Mouse (Mus musculus): Measurements from ENCODE around the gene Vav1. TPM values are rescaled to one million over a fixed set of nuclear protein-coding genes. Genes with fewer than 3 reads are reported as not detected.

Vav1 gene
- polyA plus RNA-seq, 1 experiment: not detected

- Histone ChIP-seq H3ac (ENCODE audit: control insufficient read depth, insufficient read length) (no peak overlapping the region), H3K27me3 (ENCODE audit: control insufficient read depth, insufficient read depth, insufficient read length) (no peaks in the 10 kb centered on the region), H3K4me2 (ENCODE audit: low read depth) (no peak overlapping the region), H3K79me2 (ENCODE audit: control insufficient read depth, insufficient read depth) (no peaks in the 10 kb centered on the region), H3K4me3 (no peak overlapping the region), H3K36me3 (ENCODE audit: control insufficient read depth, insufficient read depth) (peaks cover 16% of the 10 kb centered on the region)
- no peak for TF ChIP-seq POLR2A (IDR thresholded peaks at IDR 0.05; ENCODE audit: insufficient read length, low read depth)
- no peak for TF ChIP-seq POLR2AphosphoS2 (IDR thresholded peaks at IDR 0.05; ENCODE audit: insufficient read length, low read depth)
- TF ChIP-seq MAX (IDR thresholded peaks at IDR 0.05; ENCODE audit: low read depth): no peak
- TF ChIP-seq TCF12 (IDR thresholded peaks at IDR 0.05; ENCODE audit: insufficient read depth, poor library complexity, severe bottlenecking): no peak
- no peak for TF ChIP-seq CEBPB (IDR thresholded peaks at IDR 0.05; ENCODE audit: insufficient read depth, poor library complexity, severe bottlenecking)
- no peak for TF ChIP-seq MYOG (IDR thresholded peaks at IDR 0.05; ENCODE audit: control insufficient read depth in 1 of 3, insufficient read depth in 1 of 3, insufficient read length in 2 of 3, low read depth in 2 of 3)
- TF ChIP-seq TCF3 (IDR thresholded peaks at IDR 0.05; ENCODE audit: insufficient read length, low read depth): no peak
- TF ChIP-seq SRF (IDR thresholded peaks at IDR 0.05; ENCODE audit: control insufficient read depth, insufficient read length, low read depth): no peak
- no peak for TF ChIP-seq REST (IDR thresholded peaks at IDR 0.05; ENCODE audit: insufficient read depth, insufficient read length)
- no peak for TF ChIP-seq E2F4 (IDR thresholded peaks at IDR 0.05; ENCODE audit: insufficient read depth)
These were observed 19.2 kb upstream of the Vav1 start for GRCm38 (mm10) chr17:57259742-57260141.

GRCm38 (mm10) chr17:57260351-57260750 is 18.5 kb upstream of the Vav1 start:
- TF ChIP-seq MYOG (IDR thresholded peaks at IDR 0.05; ENCODE audit: control insufficient read depth in 1 of 3, insufficient read depth in 1 of 3, insufficient read length in 2 of 3, low read depth in 2 of 3) (no peak), POLR2AphosphoS2 (IDR thresholded peaks at IDR 0.05; ENCODE audit: insufficient read length, low read depth) (no peak), TCF3 (IDR thresholded peaks at IDR 0.05; ENCODE audit: insufficient read length, low read depth) (no peak), POLR2A (IDR thresholded peaks at IDR 0.05; ENCODE audit: insufficient read length, low read depth) (no peak), USF1 (IDR thresholded peaks at IDR 0.05; ENCODE audit: low read depth) (no peak), CEBPB (IDR thresholded peaks at IDR 0.05; ENCODE audit: insufficient read depth, poor library complexity, severe bottlenecking) (no peak), MAX (IDR thresholded peaks at IDR 0.05; ENCODE audit: low read depth) (no peak), SRF (IDR thresholded peaks at IDR 0.05; ENCODE audit: control insufficient read depth, insufficient read length, low read depth) (no peak), E2F4 (IDR thresholded peaks at IDR 0.05; ENCODE audit: insufficient read depth) (no peak)
- H3K36me3 ChIP-seq (ENCODE audit: control insufficient read depth, insufficient read depth): peaks cover 16% of the 10 kb centered on the region
- H3K4me2 ChIP-seq (ENCODE audit: low read depth): no peak overlapping the region
- H3K4me3 ChIP-seq: no peak overlapping the region
- no peaks in the 10 kb centered on the region for H3K79me2 ChIP-seq (ENCODE audit: control insufficient read depth, insufficient read depth)
- H3K27me3 ChIP-seq (ENCODE audit: control insufficient read depth, insufficient read depth, insufficient read length): no peaks in the 10 kb centered on the region
- H3ac ChIP-seq (ENCODE audit: control insufficient read depth, insufficient read length): no peak overlapping the region

GRCm38 (mm10) chr17:57261286-57261685 is 17.6 kb upstream of the Vav1 start:
- Histone ChIP-seq H3K4me2 (ENCODE audit: low read depth) (no peak overlapping the region), H3K27me3 (ENCODE audit: control insufficient read depth, insufficient read depth, insufficient read length) (no peaks in the 10 kb centered on the region), H3K79me2 (ENCODE audit: control insufficient read depth, insufficient read depth) (no peaks in the 10 kb centered on the region), H3ac (ENCODE audit: control insufficient read depth, insufficient read length) (no peak overlapping the region), H3K4me3 (no peak overlapping the region), H3K36me3 (ENCODE audit: control insufficient read depth, insufficient read depth) (peaks cover 16% of the 10 kb centered on the region)
- TF ChIP-seq MYOD1 (IDR thresholded peaks at IDR 0.05; ENCODE audit: control insufficient read depth in 1 of 3, insufficient read length in 2 of 3, low read depth in 2 of 3) (no peak), MYOG (IDR thresholded peaks at IDR 0.05; ENCODE audit: control insufficient read depth in 1 of 3, insufficient read depth in 1 of 3, insufficient read length in 2 of 3, low read depth in 2 of 3) (no peak), SRF (IDR thresholded peaks at IDR 0.05; ENCODE audit: control insufficient read depth, insufficient read length, low read depth) (no peak), CEBPB (IDR thresholded peaks at IDR 0.05; ENCODE audit: insufficient read depth, poor library complexity, severe bottlenecking) (no peak), E2F4 (IDR thresholded peaks at IDR 0.05; ENCODE audit: insufficient read depth) (no peak), TCF12 (IDR thresholded peaks at IDR 0.05; ENCODE audit: insufficient read depth, poor library complexity, severe bottlenecking) (no peak), POLR2AphosphoS2 (IDR thresholded peaks at IDR 0.05; ENCODE audit: insufficient read length, low read depth) (no peak), POLR2A (IDR thresholded peaks at IDR 0.05; ENCODE audit: insufficient read length, low read depth) (no peak), REST (IDR thresholded peaks at IDR 0.05; ENCODE audit: insufficient read depth, insufficient read length) (no peak), TCF3 (IDR thresholded peaks at IDR 0.05; ENCODE audit: insufficient read length, low read depth) (no peak), USF1 (IDR thresholded peaks at IDR 0.05; ENCODE audit: low read depth) (no peak), MAX (IDR thresholded peaks at IDR 0.05; ENCODE audit: low read depth) (no peak)

DNA sequence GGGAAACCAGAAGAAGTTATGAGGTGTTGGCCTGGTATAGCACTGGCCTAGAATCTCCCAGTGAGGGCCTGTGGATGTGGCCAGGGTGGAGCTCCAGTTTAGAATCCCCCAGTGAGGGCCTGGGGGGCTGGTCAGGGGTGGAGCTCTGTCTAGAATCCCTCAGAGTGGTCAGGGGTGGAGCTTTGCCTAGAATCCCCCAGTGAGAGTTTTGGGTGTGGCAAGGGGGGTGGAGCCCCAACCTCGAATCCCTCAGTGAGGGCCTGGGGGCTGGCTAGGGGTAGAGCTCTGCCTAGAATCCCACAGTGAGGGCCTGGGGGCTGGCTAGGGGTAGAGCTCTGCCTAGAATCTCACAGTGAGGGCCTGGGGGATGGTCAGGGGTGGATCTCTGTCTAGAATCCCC is 17.1 kb upstream of the Vav1 start:
- TF ChIP-seq MYOG (IDR thresholded peaks at IDR 0.05; ENCODE audit: control insufficient read depth in 1 of 3, insufficient read depth in 1 of 3, insufficient read length in 2 of 3, low read depth in 2 of 3) (no peak), POLR2AphosphoS2 (IDR thresholded peaks at IDR 0.05; ENCODE audit: insufficient read length, low read depth) (no peak), REST (IDR thresholded peaks at IDR 0.05; ENCODE audit: insufficient read depth, insufficient read length) (no peak), E2F4 (IDR thresholded peaks at IDR 0.05; ENCODE audit: insufficient read depth) (no peak), MYOD1 (IDR thresholded peaks at IDR 0.05; ENCODE audit: control insufficient read depth in 1 of 3, insufficient read length in 2 of 3, low read depth in 2 of 3) (no peak), TCF3 (IDR thresholded peaks at IDR 0.05; ENCODE audit: insufficient read length, low read depth) (no peak), TCF12 (IDR thresholded peaks at IDR 0.05; ENCODE audit: insufficient read depth, poor library complexity, severe bottlenecking) (no peak), SRF (IDR thresholded peaks at IDR 0.05; ENCODE audit: control insufficient read depth, insufficient read length, low read depth) (no peak), POLR2A (IDR thresholded peaks at IDR 0.05; ENCODE audit: insufficient read length, low read depth) (no peak), CEBPB (IDR thresholded peaks at IDR 0.05; ENCODE audit: insufficient read depth, poor library complexity, severe bottlenecking) (no peak), MAX (IDR thresholded peaks at IDR 0.05; ENCODE audit: low read depth) (no peak), USF1 (IDR thresholded peaks at IDR 0.05; ENCODE audit: low read depth) (no peak)
- Histone ChIP-seq H3K79me2 (ENCODE audit: control insufficient read depth, insufficient read depth) (no peaks in the 10 kb centered on the region), H3ac (ENCODE audit: control insufficient read depth, insufficient read length) (no peak overlapping the region), H3K36me3 (ENCODE audit: control insufficient read depth, insufficient read depth) (peaks cover 13% of the 10 kb centered on the region), H3K4me2 (ENCODE audit: low read depth) (no peak overlapping the region), H3K27me3 (ENCODE audit: control insufficient read depth, insufficient read depth, insufficient read length) (no peaks in the 10 kb centered on the region), H3K4me3 (no peak overlapping the region)
